Mouse (Mus musculus) kidney, postnatal 4 days (tissue): ENCODE results near the gene Dctn3.

ENCODE experiments used
- DNase-seq, 2 experiments: peaks; one replicate each; pipeline ENCODE4 v3.0.0; 2021; ENCODE audit warnings: mixed read lengths in 2 of 2

The Dctn3 gene

GRCm38 (mm10) chr4:41670836-41671235, 52.1 kb downstream of the Dctn3 start:
- no peak for DNase-seq

GRCm38 (mm10) chr4:41666646-41667045, 56.3 kb downstream of the Dctn3 start:
- DNase-seq: no peak

- peak; percentile 44 to 64 for DNase-seq
These were observed 57.8 kb downstream of the Dctn3 start for GRCm38 (mm10) chr4:41665009-41665675.
